Mouse (Mus musculus) forebrain, embryonic 15.5 days (tissue): ENCODE results near the gene Tmem254c. TPM values are rescaled to one million over a fixed set of nuclear protein-coding genes. Genes with fewer than 3 reads are reported as not detected.
"Not testable (repeated sequence)": the region's sequence is repeated elsewhere in the genome, so short reads cannot be mapped to it uniquely, and the experiment has no call there.

Experiments used
- ATAC-seq: fragments of 200-750 bp; cut with Nextera tagmentation; replicated peaks from 2 replicates; pipeline ENCODE4 v1.8.0; 2017; ENCODE audit warnings: mild to moderate bottlenecking, moderate TSS enrichment, moderate library complexity
- H3K27ac ChIP-seq: fragments of 300-500 bp; sonication (generic); replicated peaks from 2 replicates; pipeline ENCODE4 v1.5.1; 2015; ENCODE audit warnings: mild to moderate bottlenecking, inconsistent platforms
- H3K27me3 ChIP-seq: fragments of 300-500 bp; sonication (generic); 2 replicates; pipeline ENCODE4 v1.6.1; 2015; ENCODE audit warnings: inconsistent platforms
- H3K36me3 ChIP-seq: fragments of 300-500 bp; sonication (generic); 2 replicates; pipeline ENCODE4 v1.6.1; 2015; ENCODE audit warnings: mild to moderate bottlenecking, inconsistent platforms
- H3K4me1 ChIP-seq: fragments of 300-500 bp; sonication (generic); 2 replicates; pipeline ENCODE4 v1.6.1; 2015; ENCODE audit warnings: inconsistent platforms
- H3K4me2 ChIP-seq: fragments of 300-500 bp; sonication (generic); replicated peaks from 2 replicates; pipeline ENCODE4 v1.6.1; 2015; ENCODE audit warnings: mild to moderate bottlenecking, inconsistent platforms
- H3K4me3 ChIP-seq: fragments of 300-500 bp; sonication (generic); 2 replicates; pipeline ENCODE4 v1.5.1; 2015; ENCODE audit warnings: mild to moderate bottlenecking, inconsistent platforms
- H3K9ac ChIP-seq: fragments of 300-500 bp; sonication (generic); replicated peaks from 2 replicates; pipeline ENCODE4 v1.6.1; 2015; ENCODE audit warnings: mild to moderate bottlenecking, inconsistent platforms
- H3K9me3 ChIP-seq: fragments of 300-500 bp; sonication (generic); 2 replicates; pipeline ENCODE4 v1.6.1; 2016; ENCODE audit warnings: inconsistent platforms
- WGBS: fragments of 180-500 bp; shearing (Covaris S2); methylation state at CpG from one replicate; pipeline ENCODE4 v1.1.7; 2015; ENCODE audit warnings: mixed read lengths; 5-methylcytosine and 5-hydroxymethylcytosine counted together
- polyA plus RNA-seq: library from polyadenylated mRNA; unstranded; fragments of >200 nt; fragmentation: Nextera tagmentation; extraction: Ambion mirVana; gene quantifications from 2 replicates; pipeline ENCODE4 v1.2.1, GENCODE M21; 2015

Tmem254c gene
- 14.9 and 18.4 TPM in 2 replicates for polyA plus RNA-seq

GRCm38 (mm10) chr14:26067325-26067633 lies at the start of gene Tmem254c:
TSS of gene Tmem254c (minus strand) at chr14:26067355.
- not testable (repeated sequence) for H3K9ac ChIP-seq, H3K36me3 ChIP-seq, H3K4me3 ChIP-seq, H3K9me3 ChIP-seq, H3K27me3 ChIP-seq, H3K4me1 ChIP-seq, H3K4me2 ChIP-seq, H3K27ac ChIP-seq
- no CpG with 5 or more reads among the region's 10 CpGs for WGBS
- peak; percentile 85 for ATAC-seq

- not testable (repeated sequence) for H3K27me3 ChIP-seq, H3K4me3 ChIP-seq, ATAC-seq, H3K9me3 ChIP-seq, H3K4me1 ChIP-seq, H3K36me3 ChIP-seq, H3K4me2 ChIP-seq, H3K27ac ChIP-seq, H3K9ac ChIP-seq
- no CpG with 5 or more reads among the region's 3 CpGs for WGBS
Measured at GRCm38 (mm10) chr14:26097622-26098021, 30.5 kb upstream of the Tmem254c start.

GRCm38 (mm10) chr14:26081997-26082396 lies 14.8 kb upstream of the Tmem254c start, which contains the start of gene Cphx3:
TSS of gene Cphx3 (plus strand) at chr14:26082297.
- not testable (repeated sequence) for H3K27ac ChIP-seq, H3K4me1 ChIP-seq, H3K9ac ChIP-seq, H3K4me3 ChIP-seq, ATAC-seq, H3K9me3 ChIP-seq, H3K4me2 ChIP-seq, H3K36me3 ChIP-seq, H3K27me3 ChIP-seq
- no CpG with 5 or more reads among the region's 1 CpGs for WGBS

DNA sequence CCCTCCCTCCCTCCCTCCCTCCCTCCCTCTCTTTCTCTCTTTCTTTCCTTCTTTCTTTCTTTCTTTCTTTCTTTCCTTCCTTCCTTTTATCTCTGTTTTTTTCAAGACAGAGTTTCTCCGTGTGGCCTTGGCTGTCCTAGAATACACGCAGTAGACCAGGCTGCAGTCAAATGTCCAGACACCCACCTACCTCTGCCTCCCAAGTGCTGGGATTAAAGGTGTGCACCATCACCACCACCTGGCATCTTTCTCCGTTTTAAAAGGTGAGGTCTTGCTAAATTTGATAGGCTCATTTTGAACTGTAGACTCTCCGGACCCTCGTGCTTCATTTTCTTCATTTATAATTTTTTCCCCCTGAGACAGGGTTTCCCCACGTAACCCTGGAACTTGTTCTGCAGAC lies 14.1 kb upstream of the Tmem254c start, which contains the start of gene Cphx2:
TSS of gene Cphx2 (plus strand) at position 301 of the 400 bp plus-strand sequence.
- H3K4me3 ChIP-seq, H3K4me1 ChIP-seq, H3K27ac ChIP-seq, H3K27me3 ChIP-seq, H3K9ac ChIP-seq, H3K36me3 ChIP-seq, H3K9me3 ChIP-seq, H3K4me2 ChIP-seq, ATAC-seq: not testable (repeated sequence)
- no CpG with 5 or more reads among the region's 6 CpGs for WGBS

- not testable (repeated sequence) for H3K27me3 ChIP-seq, H3K9ac ChIP-seq, ATAC-seq, H3K4me2 ChIP-seq, H3K36me3 ChIP-seq, H3K4me1 ChIP-seq, H3K4me3 ChIP-seq, H3K27ac ChIP-seq, H3K9me3 ChIP-seq
- no CpG with 5 or more reads among the region's 5 CpGs for WGBS
Measured at GRCm38 (mm10) chr14:26076620-26077390, 9.7 kb upstream of the Tmem254c start.

- not testable (repeated sequence) for H3K9me3 ChIP-seq, H3K4me3 ChIP-seq, H3K9ac ChIP-seq, H3K27ac ChIP-seq, H3K27me3 ChIP-seq, H3K36me3 ChIP-seq, H3K4me1 ChIP-seq, H3K4me2 ChIP-seq
- ATAC-seq: peak; percentile 89
- WGBS: no CpG with 5 or more reads among the region's 44 CpGs
Measured at GRCm38 (mm10) chr14:26066574-26067324, 406 bp downstream of the Tmem254c start.

- ATAC-seq, H3K4me1 ChIP-seq, H3K9ac ChIP-seq, H3K9me3 ChIP-seq, H3K27me3 ChIP-seq, H3K4me3 ChIP-seq, H3K36me3 ChIP-seq, H3K27ac ChIP-seq, H3K4me2 ChIP-seq: not testable (repeated sequence)
- WGBS: no CpG with 5 or more reads among the region's 6 CpGs
Measured at GRCm38 (mm10) chr14:26059362-26059761, 7.8 kb downstream of the Tmem254c start.

DNA sequence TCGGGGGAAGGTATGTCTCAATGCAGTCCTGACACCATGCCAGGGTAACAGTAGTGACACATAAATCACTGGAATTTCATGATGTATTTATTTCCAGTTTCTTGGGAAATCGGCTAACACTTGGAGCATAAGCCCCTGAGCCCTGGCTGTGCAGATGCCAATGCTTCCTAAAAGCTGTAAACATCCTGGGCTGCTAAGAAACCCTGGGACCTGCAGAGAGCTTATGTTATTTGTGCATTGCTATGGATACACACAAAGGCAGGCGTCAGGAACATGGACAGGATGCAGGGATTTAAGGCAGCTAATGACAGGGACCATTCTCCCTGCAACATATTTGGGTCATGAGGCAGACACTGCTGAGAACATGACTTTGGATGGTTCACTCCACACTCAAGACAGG lies 9.0 kb downstream of the Tmem254c start:
- not testable (repeated sequence) for H3K4me2 ChIP-seq, H3K9ac ChIP-seq, H3K27ac ChIP-seq, H3K36me3 ChIP-seq, H3K27me3 ChIP-seq, H3K9me3 ChIP-seq, H3K4me3 ChIP-seq, ATAC-seq, H3K4me1 ChIP-seq
- no CpG with 5 or more reads among the region's 3 CpGs for WGBS

- not testable (repeated sequence) for H3K9me3 ChIP-seq, H3K4me2 ChIP-seq, H3K27ac ChIP-seq, ATAC-seq, H3K9ac ChIP-seq, H3K36me3 ChIP-seq, H3K4me1 ChIP-seq, H3K27me3 ChIP-seq, H3K4me3 ChIP-seq
- no CpG with 5 or more reads among the region's 9 CpGs for WGBS
Measured at GRCm38 (mm10) chr14:26048767-26049166, 18.4 kb downstream of the Tmem254c start.

- not testable (repeated sequence) for H3K27me3 ChIP-seq, H3K9ac ChIP-seq, H3K4me3 ChIP-seq, H3K4me1 ChIP-seq, ATAC-seq, H3K36me3 ChIP-seq, H3K9me3 ChIP-seq, H3K27ac ChIP-seq, H3K4me2 ChIP-seq
- no CpG with 5 or more reads among the region's 8 CpGs for WGBS
Measured at GRCm38 (mm10) chr14:26047026-26047425, 20.1 kb downstream of the Tmem254c start.

- H3K36me3 ChIP-seq, H3K27me3 ChIP-seq, H3K9ac ChIP-seq, H3K4me1 ChIP-seq, H3K4me3 ChIP-seq, H3K27ac ChIP-seq, ATAC-seq, H3K9me3 ChIP-seq, H3K4me2 ChIP-seq: not testable (repeated sequence)
- no CpG with 5 or more reads among the region's 5 CpGs for WGBS
Measured at GRCm38 (mm10) chr14:26045007-26045406, 22.1 kb downstream of the Tmem254c start.

DNA sequence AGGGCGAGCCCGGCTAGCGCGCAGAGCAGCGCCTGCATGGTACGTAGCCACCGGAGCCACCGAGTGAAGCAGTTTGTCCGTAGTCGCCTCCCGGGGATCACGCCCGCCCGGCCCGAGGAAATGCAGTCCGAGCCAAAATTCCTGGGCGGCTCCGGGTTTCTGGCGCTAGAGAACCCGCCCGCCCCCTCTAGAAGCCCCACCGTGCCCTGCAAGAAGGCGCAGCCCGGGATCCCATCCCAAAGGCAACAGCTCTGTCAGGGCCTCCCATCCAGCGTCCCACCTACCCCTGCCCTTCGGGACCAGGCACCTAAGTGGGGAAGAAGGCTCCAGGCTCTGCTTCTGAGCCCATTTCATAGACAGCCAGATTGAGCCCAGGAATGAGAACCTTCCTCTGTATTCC lies 24.5 kb downstream of the Tmem254c start, which contains the start of gene Gm9780:
TSS of gene Gm9780 (minus strand) at position 101 of the 400 bp plus-strand sequence.
- WGBS: no CpG with 5 or more reads among the region's 26 CpGs
- H3K27ac ChIP-seq, H3K9me3 ChIP-seq, H3K27me3 ChIP-seq, H3K9ac ChIP-seq, H3K4me3 ChIP-seq, H3K36me3 ChIP-seq, ATAC-seq, H3K4me1 ChIP-seq, H3K4me2 ChIP-seq: not testable (repeated sequence)
